Mouse (Mus musculus): ENCODE measurements around the gene Gm21974. TPM values are rescaled to one million over a fixed set of nuclear protein-coding genes. Genes with fewer than 3 reads are reported as not detected.

Gm21974 gene
- total and polyA plus RNA-seq, 3 experiments: not detected

GRCm38 (mm10) chr7:127876467-127877348 lies 18.5 kb downstream of the Gm21974 start, which contains the start of gene Zfp668:
Gene Zfp668, minus strand, starts transcription at chr7:127876828.
- H3K4me2 ChIP-seq (ENCODE audit: insufficient read depth, low read depth, poor library complexity, severe bottlenecking): peak within 1 kb of the TSS; percentile 95
- DNase-seq (ENCODE audit: extremely low read depth): peak; percentile 95
- peaks cover 6 to 33% of the 10 kb centered on the region in 2 experiments for H3K4me1 ChIP-seq (ENCODE audit: control insufficient read depth in 1 of 2, insufficient read depth in 2 of 2)
- peaks cover 27% of the 10 kb centered on the region for H3K79me2 ChIP-seq (replicated peaks; ENCODE audit: control insufficient read depth, extremely low read depth, insufficient read depth, poor library complexity, severe bottlenecking)
- peak within 1 kb of the TSS; percentile 87 for H3K9ac ChIP-seq (ENCODE audit: insufficient read depth, low read depth)
- H3K9me3 ChIP-seq (replicated peaks; ENCODE audit: low read length): peaks cover 35% of the 10 kb centered on the region
- TF ChIP-seq IRF4 (IDR thresholded peaks at IDR 0.05; ENCODE audit: low read depth, low read length) (peak; percentile 68; the same call in 1 of the 2 replicates), NRF1 (IDR thresholded peaks at IDR 0.05; ENCODE audit: low read depth, low read length) (peak; percentile 85), MXI1 (IDR thresholded peaks at IDR 0.05; ENCODE audit: low read depth, low read length) (0 out of 2 replicates have a peak, but pooled peaks have one; percentile 14), NELFE (IDR thresholded peaks at IDR 0.05; ENCODE audit: low read depth, low read length) (peak; percentile 70), MAX (IDR thresholded peaks at IDR 0.05; ENCODE audit: low read length) (peak; percentile 58), ZNF384 (IDR thresholded peaks at IDR 0.05; ENCODE audit: low read depth, low read length) (no peak), KAT2A (IDR thresholded peaks at IDR 0.05; ENCODE audit: insufficient replicate concordance, low read length) (peak; percentile 93; the same call in 1 of the 2 replicates), ELF1 (IDR thresholded peaks at IDR 0.05; ENCODE audit: low read depth, low read length) (peak; percentile 99), RCOR1 (conservative IDR thresholded peaks at IDR 0.05; ENCODE audit: low read depth, low read length) (0 out of 2 replicates have a peak, but pooled peaks have one; percentile 32), E2F4 (IDR thresholded peaks at IDR 0.05; ENCODE audit: insufficient replicate concordance, low read depth, low read length) (no peak; the same call in 1 of the 2 replicates), ZC3H11A (IDR thresholded peaks at IDR 0.05; ENCODE audit: low read depth, low read length) (no peak), HCFC1 (IDR thresholded peaks at IDR 0.05; ENCODE audit: low read depth, low read length) (peak; percentile 96), TBP (conservative IDR thresholded peaks at IDR 0.05; ENCODE audit: low read depth, low read length) (peak; percentile 53; the same call in 1 of the 2 replicates), GABPA (IDR thresholded peaks at IDR 0.05; ENCODE audit: insufficient replicate concordance, low read depth, low read length) (peak; percentile 31; the same call in 1 of the 2 replicates), CHD2 (IDR thresholded peaks at IDR 0.05; ENCODE audit: low read length) (peak; percentile 66), POLR2A (IDR thresholded peaks at IDR 0.05; ENCODE audit: low read depth, low read length) (peak; percentile 67), ZMIZ1 (IDR thresholded peaks at IDR 0.05; ENCODE audit: low read depth, low read length) (peak; percentile 56), TCF12 (IDR thresholded peaks at IDR 0.05; ENCODE audit: low read depth, low read length) (peak; percentile 56; the same call in 1 of the 2 replicates), ZKSCAN1 (IDR thresholded peaks at IDR 0.05; ENCODE audit: borderline replicate concordance, low read depth, low read length) (no peak), POLR2AphosphoS2 (IDR thresholded peaks at IDR 0.05; ENCODE audit: low read depth, low read length) (peak; percentile 71; the same call in 1 of the 2 replicates), USF2 (conservative IDR thresholded peaks at IDR 0.05; ENCODE audit: low read depth, low read length) (no peak), SIN3A (IDR thresholded peaks at IDR 0.05; ENCODE audit: low read length) (peak; percentile 96), MAFK (IDR thresholded peaks at IDR 0.05; ENCODE audit: insufficient replicate concordance, low read length) (no peak), MEF2A (IDR thresholded peaks at IDR 0.05; ENCODE audit: borderline replicate concordance, low read depth, low read length) (0 out of 2 replicates have a peak, but pooled peaks have one; percentile 55), MYC (IDR thresholded peaks at IDR 0.05; ENCODE audit: low read depth, low read length) (peak; percentile 58; the same call in 1 of the 2 replicates)
- no peaks in the 10 kb centered on the region for H3K27me3 ChIP-seq (replicated peaks)
- in situ Hi-C loops (cut with MboI; ENCODE audit: low pct_ligation_motif_present, low pct_unique_long_range_greater_than_20kb, low sequenced_read_pairs) (no loop called here), dilution Hi-C loops (cut with MboI; ENCODE audit: extremely low pct_ligation_motif_present, extremely low pct_unique_long_range_greater_than_20kb, low sequenced_read_pairs) (no loop called here)
- peak within 1 kb of the TSS; percentile 66 to 99 (median 98) for H3K4me3 ChIP-seq (replicated peaks in 1 of 3; ENCODE audit: low read depth in 2 of 3, low read length in 2 of 3, poor library complexity in 1 of 3)
- peaks cover 35 to 55% of the 10 kb centered on the region in 2 experiments for H3K36me3 ChIP-seq (replicated peaks in 1 of 2; ENCODE audit: control insufficient read depth in 1 of 2, insufficient read depth in 1 of 2, low read length in 1 of 2)
- peak within 1 kb of the TSS; percentile 78 for H3K27ac ChIP-seq (ENCODE audit: insufficient read depth, low read depth)
